Mouse (Mus musculus) embryonic stem cell, embryonic (primary cell): ENCODE results near the gene Mrpl58.

Source experiments
- CTCF ChIA-PET, 4 experiments: fragments of 300-600 bp in 2 of 4; fragments of 350-600 bp in 2 of 4; sonication (Branson Sonifier 250); formaldehyde crosslinking; loops; one replicate each; lab custom pipeline; 2022; ENCODE audit warnings: inconsistent platforms in 2 of 4; lab: Charles Lee
- POLR2A ChIA-PET, 4 experiments: fragments of 300-600 bp in 2 of 4; fragments of 350-600 bp in 2 of 4; sonication (Branson Sonifier 250); formaldehyde crosslinking; loops; one replicate each; lab custom pipeline; 2022; ENCODE audit warnings: antibody characterized with exemption in 4 of 4, inconsistent platforms in 1 of 4; lab: Charles Lee

Mrpl58 gene

GRCm38 (mm10) chr11:115454822-115455221, 51.3 kb downstream of the Mrpl58 start:
- POLR2A ChIA-PET = interaction anchor here in 3 of 4 experiments (0.6 to 2.0 kb wide), 4 partner anchors 16 to 65 kb away, joined by 3 to 7 read pairs (median 4); partner anchors contain the start of gene Jpt1 (in 1 of the 3)
- CTCF ChIA-PET = interaction anchor here in 3 of 4 experiments (0.5 to 1.0 kb wide), 4 partner anchors 18 to 710 kb away, joined by 3 to 7 read pairs (median 3); partner anchors contain the start of gene Armc7 (in 1 of the 3)

GRCm38 (mm10) chr11:115455619-115456018, 52.1 kb downstream of the Mrpl58 start:
- ChIA-PET POLR2A (interaction anchor here (0.5 to 2.0 kb wide), 4 partner anchors 27 to 1353 kb away, joined by 3 to 9 read pairs (median 8); partner anchors contain the start of gene Jpt1 (in 1 of the 4)), CTCF (interaction anchor here in 3 of 4 experiments (0.6 to 1.6 kb wide), 5 partner anchors 17 to 711 kb away, joined by 3 to 7 read pairs (median 3); partner anchors contain the start of gene Armc7 (in 1 of the 3))

- ChIA-PET POLR2A (interaction anchor here (0.5 to 2.0 kb wide), 4 partner anchors 27 to 1352 kb away, joined by 3 to 9 read pairs (median 8); partner anchors contain the start of gene Jpt1 (in 1 of the 4)), CTCF (interaction anchor here in 2 of 4 experiments (0.6 to 1.7 kb wide), 4 partner anchors 16 to 53 kb away, joined by 3 to 6 read pairs (median 4); partner anchors contain the start of gene Mrpl58 (in 1 of the 2))
These were observed 52.6 kb downstream of the Mrpl58 start for GRCm38 (mm10) chr11:115456182-115456581.

GRCm38 (mm10) chr11:115457405-115457804, 53.9 kb downstream of the Mrpl58 start:
- ChIA-PET POLR2A (interaction anchor here in 2 of 4 experiments (0.6 to 1.4 kb wide), 4 partner anchors 8 to 68 kb away, joined by 3 to 8 read pairs (median 4); partner anchors contain the start of gene Armc7 (in 1 of the 2)), CTCF (interaction anchor here in 1 of 4 experiments (1.2 to 1.7 kb wide), 2 partner anchors 15 to 28 kb away, joined by 3 to 6 read pairs; no protein-coding TSS in a partner anchor)

- CTCF ChIA-PET = interaction anchor here in 2 of 4 experiments (0.6 to 1.2 kb wide), 5 partner anchors 9 to 154 kb away, joined by 3 to 5 read pairs (median 3); no protein-coding TSS in a partner anchor
- POLR2A ChIA-PET = interaction anchor here in 2 of 4 experiments (0.6 to 1.9 kb wide), 11 partner anchors 8 to 439 kb away, joined by 3 to 5 read pairs (median 4); partner anchors contain the start of gene Jpt1 (in 1 of the 2)
These were observed 57.4 kb downstream of the Mrpl58 start for GRCm38 (mm10) chr11:115460976-115461375.

GRCm38 (mm10) chr11:115461846-115462242, 58.3 kb downstream of the Mrpl58 start:
- ChIA-PET POLR2A (interaction anchor here in 3 of 4 experiments (0.7 to 2.3 kb wide), 10 partner anchors 10 to 439 kb away, joined by 3 to 17 read pairs (median 4); partner anchors contain the start of genes Armc7 (in 1 of the 3) and Jpt1 (in 1 of the 3)), CTCF (interaction anchor here in 3 of 4 experiments (0.6 to 2.4 kb wide), 4 partner anchors 13 to 1932 kb away, joined by 3 to 10 read pairs (median 4); partner anchors contain the start of gene Armc7 (in 1 of the 3))
